Mouse (Mus musculus): Measurements from ENCODE around the gene Myo6. TPM values are rescaled to one million over a fixed set of nuclear protein-coding genes. Genes with fewer than 3 reads are reported as not detected.

Myo6 gene
- polyA plus RNA-seq, 1 experiment from 2014 or later, result 14.0 TPM

DNA sequence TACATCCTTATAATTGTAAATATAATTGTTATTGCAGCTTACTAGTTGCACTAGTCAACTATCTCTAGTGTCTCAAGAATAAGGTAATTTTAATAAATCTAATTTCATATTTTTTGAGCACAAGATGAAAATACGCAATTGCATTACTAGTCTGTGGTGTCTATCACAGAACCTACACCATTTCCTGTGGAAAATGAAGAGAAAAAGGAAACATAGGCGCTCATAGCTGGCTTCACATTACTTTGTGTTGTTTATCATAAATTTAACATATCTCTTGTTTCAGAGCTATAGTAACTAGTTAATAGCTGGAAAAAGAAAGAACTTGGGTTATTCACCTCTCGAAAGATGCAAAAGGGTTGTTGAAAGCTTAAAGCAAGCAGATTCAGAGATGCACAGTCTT is 117.6 kb downstream of the Myo6 start:
- H3K9ac ChIP-seq, result no peak overlapping the region
- no peak overlapping the region for H3K4me2 ChIP-seq
- no peaks in the 10 kb centered on the region for H3K4me1 ChIP-seq
- no peak overlapping the region for H3K27ac ChIP-seq
- WGBS, result 93% methylated on average over 3 of the region's 3 CpGs
- no peak for ATAC-seq
- 0 out of 2 replicates have a peak, but pooled peaks cover 3% of the 10 kb centered on the region for H3K27me3 ChIP-seq
- no peaks in the 10 kb centered on the region for H3K36me3 ChIP-seq (ENCODE audit: poor library complexity, severe bottlenecking)
- no peaks in the 10 kb centered on the region for H3K9me3 ChIP-seq (replicated peaks)
- H3K4me3 ChIP-seq, result no peak overlapping the region

- Histone ChIP-seq H3K27ac (no peak overlapping the region), H3K36me3 (ENCODE audit: poor library complexity, severe bottlenecking) (no peaks in the 10 kb centered on the region), H3K9ac (no peak overlapping the region), H3K4me2 (no peak overlapping the region), H3K9me3 (replicated peaks) (no peaks in the 10 kb centered on the region), H3K27me3 (no peaks in the 10 kb centered on the region), H3K4me1 (no peaks in the 10 kb centered on the region), H3K4me3 (no peak overlapping the region)
- ATAC-seq, result no peak
- WGBS, result 82% methylated on average over 2 of the region's 2 CpGs
Observed at GRCm38 (mm10) chr9:80284539-80285174, 119.8 kb downstream of the Myo6 start.

DNA sequence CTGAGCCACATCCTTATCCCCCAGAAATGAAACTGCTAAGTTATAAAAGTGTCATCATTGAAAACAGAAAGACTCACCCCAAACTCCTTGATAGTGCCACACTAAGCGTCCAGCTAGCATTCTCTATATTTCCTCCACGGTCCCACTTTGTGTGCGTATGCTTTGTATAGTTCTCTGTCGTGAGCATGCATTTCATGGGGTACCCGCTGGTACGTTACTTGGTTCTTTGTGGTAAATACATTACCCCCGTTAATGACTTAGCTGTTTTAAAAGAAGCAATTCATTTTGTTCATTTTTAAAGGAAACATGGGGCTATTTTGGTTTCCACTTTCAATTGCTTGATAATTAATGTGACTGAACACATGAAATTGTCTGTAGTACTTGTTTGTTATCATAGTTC is 122.0 kb downstream of the Myo6 start:
- Histone ChIP-seq H3K4me1 (no peaks in the 10 kb centered on the region), H3K36me3 (ENCODE audit: poor library complexity, severe bottlenecking) (no peaks in the 10 kb centered on the region), H3K27me3 (no peaks in the 10 kb centered on the region), H3K9me3 (replicated peaks) (no peaks in the 10 kb centered on the region), H3K9ac (no peak overlapping the region), H3K4me3 (no peak overlapping the region), H3K27ac (no peak overlapping the region), H3K4me2 (no peak overlapping the region)
- ATAC-seq, result no peak
- WGBS, result 87% methylated on average over 7 of the region's 7 CpGs

- 53% methylated on average over 2 of the region's 2 CpGs for WGBS
- Histone ChIP-seq H3K4me3 (no peak overlapping the region), H3K9ac (no peak overlapping the region), H3K36me3 (ENCODE audit: poor library complexity, severe bottlenecking) (no peaks in the 10 kb centered on the region), H3K4me1 (no peaks in the 10 kb centered on the region), H3K9me3 (replicated peaks) (0 out of 2 replicates have a peak, but pooled peaks cover 4% of the 10 kb centered on the region), H3K27ac (no peak overlapping the region), H3K4me2 (no peak overlapping the region), H3K27me3 (no peaks in the 10 kb centered on the region)
- ATAC-seq, result peak; percentile 74
Observed at GRCm38 (mm10) chr9:80293056-80293584, 128.3 kb downstream of the Myo6 start.

DNA sequence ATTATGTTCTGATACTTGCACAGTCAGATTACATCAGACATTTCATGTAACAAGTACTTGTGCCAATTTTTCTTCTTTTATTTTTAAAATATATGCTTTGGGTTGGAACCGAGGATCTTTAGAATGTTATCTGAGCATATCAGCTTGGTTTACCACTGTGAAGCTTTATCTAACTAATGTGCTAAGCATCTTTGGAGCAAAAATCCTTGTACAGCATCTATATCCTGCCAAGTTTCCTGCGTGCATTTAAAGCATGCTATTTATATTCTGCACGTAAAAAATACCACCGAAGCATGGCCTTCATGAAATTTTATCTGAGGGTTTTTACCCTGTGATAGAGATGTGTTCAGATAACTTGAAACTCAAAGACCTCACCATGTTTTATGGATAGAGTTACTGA is 131.3 kb downstream of the Myo6 start:
- no peaks in the 10 kb centered on the region for H3K27me3 ChIP-seq
- 81% methylated on average over 4 of the region's 4 CpGs for WGBS
- no peak overlapping the region for H3K4me2 ChIP-seq
- H3K36me3 ChIP-seq (ENCODE audit: poor library complexity, severe bottlenecking), result no peaks in the 10 kb centered on the region
- H3K9ac ChIP-seq, result no peak overlapping the region
- H3K9me3 ChIP-seq (replicated peaks), result 0 out of 2 replicates have a peak, but pooled peaks cover 4% of the 10 kb centered on the region
- H3K4me3 ChIP-seq, result no peak overlapping the region
- H3K27ac ChIP-seq, result no peak overlapping the region
- ATAC-seq, result no peak
- H3K4me1 ChIP-seq, result no peaks in the 10 kb centered on the region

GRCm38 (mm10) chr9:80299031-80299430 is 134.2 kb downstream of the Myo6 start:
- no peak for ATAC-seq
- Histone ChIP-seq H3K4me2 (no peak overlapping the region), H3K4me3 (no peak overlapping the region), H3K9me3 (replicated peaks) (no peaks in the 10 kb centered on the region), H3K36me3 (ENCODE audit: poor library complexity, severe bottlenecking) (no peaks in the 10 kb centered on the region), H3K27me3 (no peaks in the 10 kb centered on the region), H3K4me1 (no peaks in the 10 kb centered on the region), H3K27ac (no peak overlapping the region), H3K9ac (no peak overlapping the region)
- 94% methylated on average over 9 of the region's 9 CpGs for WGBS

- no peak overlapping the region for H3K4me2 ChIP-seq
- 74% methylated on average over 4 of the region's 4 CpGs for WGBS
- ATAC-seq, result no peak
Observed at GRCm38 (mm10) chr9:80303518-80303917, 138.7 kb downstream of the Myo6 start.

DNA sequence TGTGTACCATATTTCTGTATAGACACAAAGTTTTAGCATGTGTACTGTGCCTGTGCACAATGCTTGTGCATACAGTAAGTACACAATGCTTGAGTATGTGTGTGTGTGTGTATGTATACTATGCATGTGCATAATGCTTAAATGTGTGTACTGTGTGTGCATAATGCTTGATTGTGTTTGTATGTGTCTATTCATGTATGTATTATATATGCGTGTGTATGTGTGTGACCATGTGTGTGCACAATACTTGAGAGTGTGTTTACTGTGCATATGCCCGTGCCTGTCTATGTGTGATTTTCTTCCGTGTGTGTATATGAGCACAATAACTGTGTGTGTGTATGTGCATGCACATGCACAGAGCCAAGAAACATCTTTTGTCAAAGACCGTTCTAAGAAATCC is 141.6 kb downstream of the Myo6 start:
- Histone ChIP-seq H3K4me1 (no peaks in the 10 kb centered on the region), H3K9ac (no peak overlapping the region), H3K27ac (no peak overlapping the region), H3K4me3 (no peak overlapping the region), H3K4me2 (peak overlapping the region; percentile 40), H3K36me3 (ENCODE audit: poor library complexity, severe bottlenecking) (no peaks in the 10 kb centered on the region), H3K9me3 (replicated peaks) (no peaks in the 10 kb centered on the region), H3K27me3 (no peaks in the 10 kb centered on the region)
- ATAC-seq, result peak; percentile 73
- 79% methylated on average over 4 of the region's 4 CpGs for WGBS

More at GRCm38 (mm10) chr9:80303518-80303917, 138.7 kb downstream of the Myo6 start:
- no peaks in the 10 kb centered on the region for H3K9me3 ChIP-seq (replicated peaks)
- H3K4me3 ChIP-seq, result no peak overlapping the region
- no peak overlapping the region for H3K27ac ChIP-seq
- no peaks in the 10 kb centered on the region for H3K27me3 ChIP-seq
- H3K36me3 ChIP-seq (ENCODE audit: poor library complexity, severe bottlenecking), result no peaks in the 10 kb centered on the region
- H3K4me1 ChIP-seq, result no peaks in the 10 kb centered on the region
- H3K9ac ChIP-seq, result no peak overlapping the region

GRCm38 (mm10) chr9:80306853-80307252 is 142.0 kb downstream of the Myo6 start:
- ATAC-seq, result peak; percentile 84
- Histone ChIP-seq H3K9me3 (replicated peaks) (no peaks in the 10 kb centered on the region), H3K4me1 (no peaks in the 10 kb centered on the region), H3K27me3 (no peaks in the 10 kb centered on the region), H3K9ac (peak overlapping the region; percentile 45), H3K36me3 (ENCODE audit: poor library complexity, severe bottlenecking) (no peaks in the 10 kb centered on the region), H3K4me3 (peak overlapping the region; percentile 17), H3K27ac (peak overlapping the region; percentile 59), H3K4me2 (peak overlapping the region; percentile 40)
- 29% methylated on average over 11 of the region's 11 CpGs for WGBS

GRCm38 (mm10) chr9:80307629-80308028 is 142.8 kb downstream of the Myo6 start:
- no peak overlapping the region for H3K4me2 ChIP-seq
- H3K9me3 ChIP-seq (replicated peaks), result no peaks in the 10 kb centered on the region
- H3K4me3 ChIP-seq, result no peak overlapping the region
- no peaks in the 10 kb centered on the region for H3K4me1 ChIP-seq
- H3K36me3 ChIP-seq (ENCODE audit: poor library complexity, severe bottlenecking), result no peaks in the 10 kb centered on the region
- no peak overlapping the region for H3K9ac ChIP-seq
- H3K27me3 ChIP-seq, result no peaks in the 10 kb centered on the region
- 87% methylated on average over 13 of the region's 13 CpGs for whole genome bisulfite sequencing
- no peak overlapping the region for H3K27ac ChIP-seq
- ATAC-seq, result no peak

- Histone ChIP-seq H3K9me3 (replicated peaks) (no peaks in the 10 kb centered on the region), H3K36me3 (ENCODE audit: poor library complexity, severe bottlenecking) (no peaks in the 10 kb centered on the region), H3K27me3 (no peaks in the 10 kb centered on the region), H3K4me2 (no peak overlapping the region), H3K27ac (no peak overlapping the region), H3K4me1 (no peaks in the 10 kb centered on the region), H3K4me3 (no peak overlapping the region), H3K9ac (no peak overlapping the region)
- ATAC-seq, result no peak
- 79% methylated on average over 5 of the region's 5 CpGs for WGBS
Observed at GRCm38 (mm10) chr9:80313610-80314009, 148.8 kb downstream of the Myo6 start.

DNA sequence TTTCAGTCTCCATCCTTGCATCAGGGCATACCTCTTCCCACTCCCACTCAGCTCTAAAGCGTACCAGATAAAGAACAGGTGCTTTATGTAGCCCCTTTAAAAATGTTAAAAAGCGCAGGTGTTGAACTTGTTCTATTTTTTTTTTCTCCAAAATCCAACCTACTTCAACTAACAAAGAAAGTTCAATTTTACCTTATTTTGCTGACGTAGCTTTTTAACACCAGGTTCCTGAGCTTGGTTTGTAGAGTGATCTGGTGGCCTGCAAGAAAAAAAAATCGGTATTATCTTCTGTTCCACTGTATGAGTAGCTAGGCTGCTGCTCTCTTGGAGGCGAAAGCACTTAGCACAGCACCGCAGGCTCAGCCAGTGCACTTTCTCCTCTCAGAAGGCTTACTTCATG is 151.1 kb downstream of the Myo6 start:
- Histone ChIP-seq H3K27ac (no peak overlapping the region), H3K9ac (no peak overlapping the region), H3K4me3 (no peak overlapping the region), H3K27me3 (no peaks in the 10 kb centered on the region), H3K36me3 (ENCODE audit: poor library complexity, severe bottlenecking) (no peaks in the 10 kb centered on the region), H3K4me2 (no peak overlapping the region), H3K9me3 (replicated peaks) (no peaks in the 10 kb centered on the region), H3K4me1 (no peaks in the 10 kb centered on the region)
- 90% methylated on average over 6 of the region's 6 CpGs for WGBS
- ATAC-seq, result no peak

DNA sequence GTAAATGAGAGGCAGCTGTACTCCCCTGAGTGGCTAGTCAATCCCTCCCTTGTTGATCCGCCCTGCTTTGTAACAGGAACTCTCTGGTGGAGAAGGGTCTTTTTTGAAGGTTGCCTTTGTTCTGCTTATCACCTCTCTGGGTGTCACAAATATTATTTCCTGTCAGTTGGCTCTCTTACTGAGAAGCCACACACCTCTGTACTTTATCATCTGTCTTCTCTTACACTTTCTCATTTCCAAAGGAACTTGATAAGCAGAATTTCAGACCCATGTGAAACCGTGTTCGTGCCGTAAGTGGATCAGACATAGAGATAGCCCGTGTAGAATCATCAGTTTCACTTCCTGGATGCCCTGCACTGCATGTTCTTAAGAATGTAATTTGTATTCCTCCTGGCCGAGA is 153.2 kb downstream of the Myo6 start:
- no peaks in the 10 kb centered on the region for H3K9me3 ChIP-seq (replicated peaks)
- no peak overlapping the region for H3K9ac ChIP-seq
- no peaks in the 10 kb centered on the region for H3K4me1 ChIP-seq
- H3K27ac ChIP-seq, result no peak overlapping the region
- H3K27me3 ChIP-seq, result no peaks in the 10 kb centered on the region
- ATAC-seq, result no peak
- WGBS, result 92% methylated on average over 6 of the region's 6 CpGs
- no peak overlapping the region for H3K4me2 ChIP-seq
- H3K4me3 ChIP-seq, result no peak overlapping the region
- no peaks in the 10 kb centered on the region for H3K36me3 ChIP-seq (ENCODE audit: poor library complexity, severe bottlenecking)
